Mouse (Mus musculus) E14TG2a.4 (cell line): Measurements from ENCODE around the gene Sgk1.
"Not testable (repeated sequence)": the region's sequence is repeated elsewhere in the genome, so short reads cannot be mapped to it uniquely, and the experiment has no call there.

Source experiments
- H3K27me3 ChIP-seq: 2 replicates; pipeline ENCODE4 v1.6.1; 2014; ENCODE audit warnings: low read length, control low read depth; ENCODE audit not compliant: insufficient read depth
- H3K36me3 ChIP-seq: 2 replicates; pipeline ENCODE4 v1.6.1; 2014; ENCODE audit warnings: low read length, control low read depth; ENCODE audit not compliant: insufficient read depth
- H3K4me1 ChIP-seq: replicated peaks from 2 replicates; pipeline ENCODE4 v1.6.1; 2014; ENCODE audit warnings: low read depth, low read length, control low read depth
- H3K4me3 ChIP-seq: replicated peaks from 2 replicates; pipeline ENCODE4 v1.5.1; 2014; ENCODE audit warnings: mild to moderate bottlenecking, low read length
- H3K9me3 ChIP-seq: 2 replicates; pipeline ENCODE4 v1.6.1; 2014; ENCODE audit warnings: low read length, control low read depth
- CTCF ChIP-seq: conservative IDR thresholded peaks from 2 replicates; pipeline ENCODE4 v1.5.1; 2014; ENCODE audit warnings: low read length
- NANOG ChIP-seq: IDR thresholded peaks from 2 replicates; pipeline ENCODE4 v1.6.1; 2014; ENCODE audit warnings: borderline replicate concordance, low read length, mixed read lengths
- POU5F1 ChIP-seq: IDR thresholded peaks from 2 replicates; pipeline ENCODE4 v1.6.1; 2014; ENCODE audit warnings: low read length, borderline replicate concordance

Sgk1 gene

GRCm38 (mm10) chr10:21889141-21889765 is 7.3 kb downstream of the Sgk1 start:
- no peaks in the 10 kb centered on the region for H3K36me3 ChIP-seq
- TF ChIP-seq NANOG (no peak), CTCF (no peak), POU5F1 (no peak)
- no peak overlapping the region for H3K4me3 ChIP-seq

GRCm38 (mm10) chr10:21890293-21890692 is 8.3 kb downstream of the Sgk1 start:
- no peaks in the 10 kb centered on the region for H3K27me3 ChIP-seq
- TF ChIP-seq NANOG (no peak), POU5F1 (no peak), CTCF (no peak)
- H3K9me3 ChIP-seq: no peaks in the 10 kb centered on the region
- no peak overlapping the region for H3K4me3 ChIP-seq
- H3K36me3 ChIP-seq: no peaks in the 10 kb centered on the region
- peaks cover 34% of the 10 kb centered on the region for H3K4me1 ChIP-seq

More at GRCm38 (mm10) chr10:21889141-21889765, 7.3 kb downstream of the Sgk1 start:
- Histone ChIP-seq H3K9me3 (no peaks in the 10 kb centered on the region), H3K27me3 (no peaks in the 10 kb centered on the region), H3K4me1 (peaks cover 43% of the 10 kb centered on the region)

GRCm38 (mm10) chr10:21891442-21891841 is 9.5 kb downstream of the Sgk1 start:
- no peak for TF ChIP-seq CTCF
- TF ChIP-seq NANOG: no peak
- no peak for TF ChIP-seq POU5F1
- Histone ChIP-seq H3K9me3 (no peaks in the 10 kb centered on the region), H3K4me1 (peaks cover 37% of the 10 kb centered on the region), H3K36me3 (no peaks in the 10 kb centered on the region), H3K4me3 (no peak overlapping the region), H3K27me3 (no peaks in the 10 kb centered on the region)

GRCm38 (mm10) chr10:21892104-21892503 is 10.1 kb downstream of the Sgk1 start:
- Histone ChIP-seq H3K9me3 (no peaks in the 10 kb centered on the region), H3K36me3 (no peaks in the 10 kb centered on the region), H3K27me3 (no peaks in the 10 kb centered on the region), H3K4me1 (peaks cover 39% of the 10 kb centered on the region), H3K4me3 (no peak overlapping the region)
- TF ChIP-seq CTCF: no peak
- no peak for TF ChIP-seq NANOG
- TF ChIP-seq POU5F1: no peak

- Histone ChIP-seq H3K36me3 (no peaks in the 10 kb centered on the region), H3K27me3 (peaks cover 9% of the 10 kb centered on the region), H3K4me3 (no peak overlapping the region), H3K4me1 (peaks cover 21% of the 10 kb centered on the region), H3K9me3 (no peaks in the 10 kb centered on the region)
- TF ChIP-seq NANOG: no peak
- no peak for TF ChIP-seq CTCF
- TF ChIP-seq POU5F1: no peak
Observed at GRCm38 (mm10) chr10:21898417-21898816, 16.4 kb downstream of the Sgk1 start.

- H3K4me3 ChIP-seq: peak overlapping the region; percentile 18; the same call in 1 of the 2 replicates
- not testable (repeated sequence) for H3K36me3 ChIP-seq, H3K27me3 ChIP-seq, H3K9me3 ChIP-seq
- peaks cover 21% of the 10 kb centered on the region for H3K4me1 ChIP-seq
Observed at GRCm38 (mm10) chr10:21898851-21899250, 16.9 kb downstream of the Sgk1 start.

- TF ChIP-seq POU5F1 (no peak), NANOG (no peak), CTCF (no peak)
- H3K9me3 ChIP-seq: no peaks in the 10 kb centered on the region
- no peaks in the 10 kb centered on the region for H3K36me3 ChIP-seq
Observed at GRCm38 (mm10) chr10:21899397-21899796, 17.4 kb downstream of the Sgk1 start.

GRCm38 (mm10) chr10:21902152-21903140 is 20.5 kb downstream of the Sgk1 start:
- H3K9me3 ChIP-seq: no peaks in the 10 kb centered on the region
- peaks cover 9% of the 10 kb centered on the region for H3K27me3 ChIP-seq
- TF ChIP-seq POU5F1 (no peak), CTCF (no peak), NANOG (no peak)
- no peaks in the 10 kb centered on the region for H3K36me3 ChIP-seq
- H3K4me1 ChIP-seq: peaks cover 46% of the 10 kb centered on the region
- no peak overlapping the region for H3K4me3 ChIP-seq

More at GRCm38 (mm10) chr10:21899397-21899796, 17.4 kb downstream of the Sgk1 start:
- H3K27me3 ChIP-seq: peaks cover 9% of the 10 kb centered on the region
- H3K4me1 ChIP-seq: peaks cover 24% of the 10 kb centered on the region
- H3K4me3 ChIP-seq: 0 out of 2 replicates have a peak overlapping the region, but pooled peaks have one; percentile 18
